Mouse (Mus musculus) intestine, embryonic 14.5 days (tissue): ENCODE data around the gene Fbxw13. TPM values are rescaled to one million over a fixed set of nuclear protein-coding genes. Genes with fewer than 3 reads are reported as not detected.
"Not testable (repeated sequence)": the region's sequence is repeated elsewhere in the genome, so short reads cannot be mapped to it uniquely, and the experiment has no call there.

Experiments
- ATAC-seq: fragments of 200-750 bp; cut with Nextera tagmentation; replicated peaks from 2 replicates; pipeline ENCODE4 v1.8.0; 2017; ENCODE audit warnings: low read depth, moderate number of reproducible peaks, moderate TSS enrichment, moderate library complexity; ENCODE audit not compliant: low FRiP score, low TSS enrichment
- DNase-seq: peaks from one replicate; pipeline ENCODE4 v3.0.0-alpha.2; 2018; ENCODE audit warnings: low spot score
- H3K27ac ChIP-seq: fragments of 300-500 bp; sonication (generic); 2 replicates; pipeline ENCODE4 v1.5.1; 2014; ENCODE audit warnings: low read depth, mild to moderate bottlenecking, control low read depth
- H3K27me3 ChIP-seq: fragments of 300-500 bp; sonication (generic); replicated peaks from 2 replicates; pipeline ENCODE4 v1.6.1; 2014; ENCODE audit warnings: low read length, control low read depth; ENCODE audit not compliant: control insufficient read depth, insufficient read depth
- H3K36me3 ChIP-seq: fragments of 300-500 bp; sonication (generic); 2 replicates; pipeline ENCODE4 v1.6.1; 2014; ENCODE audit warnings: low read length, control low read depth; ENCODE audit not compliant: control insufficient read depth, insufficient read depth
- H3K4me1 ChIP-seq: fragments of 300-500 bp; sonication (generic); replicated peaks from 2 replicates; pipeline ENCODE4 v1.6.1; 2014; ENCODE audit warnings: low read length, control low read depth, mixed read lengths; ENCODE audit not compliant: control insufficient read depth, insufficient read depth
- H3K4me2 ChIP-seq: fragments of 300-500 bp; sonication (generic); 2 replicates; pipeline ENCODE4 v1.6.1; 2014; ENCODE audit warnings: low read length
- H3K4me3 ChIP-seq: fragments of 300-500 bp; sonication (generic); 2 replicates; pipeline ENCODE4 v1.5.1; 2014; ENCODE audit warnings: low read depth, low read length, control low read depth, mixed read lengths
- H3K9ac ChIP-seq: fragments of 300-500 bp; sonication (generic); 2 replicates; pipeline ENCODE4 v1.6.1; 2014; ENCODE audit warnings: mild to moderate bottlenecking, low read length
- H3K9me3 ChIP-seq: fragments of 300-500 bp; sonication (generic); 2 replicates; pipeline ENCODE4 v1.6.1; 2016; ENCODE audit warnings: low read length, control low read depth; ENCODE audit not compliant: control insufficient read depth
- WGBS: fragments of 180-500 bp; shearing (Covaris S2); extraction: QIAGEN DNeasy Blood & Tissue Kit; methylation state at CpG from one replicate; pipeline ENCODE4 v1.1.7; 2014; 5-methylcytosine and 5-hydroxymethylcytosine counted together
- polyA plus RNA-seq: library from polyadenylated mRNA; unstranded; fragments of >200 nt; fragmentation: Nextera tagmentation; extraction: Ambion mirVana; gene quantifications from 2 replicates; pipeline ENCODE4 v1.2.1, GENCODE M21; 2014

The Fbxw13 gene
- polyA plus RNA-seq: not detected in 2 replicates

- H3K27ac ChIP-seq, H3K9ac ChIP-seq, H3K4me3 ChIP-seq, H3K36me3 ChIP-seq, H3K4me1 ChIP-seq, H3K9me3 ChIP-seq, DNase-seq, H3K27me3 ChIP-seq, H3K4me2 ChIP-seq, ATAC-seq: not testable (repeated sequence)
- WGBS: 81% methylated on average over 3 of the region's 3 CpGs
These were observed at the start of gene Fbxw13 for GRCm38 (mm10) chr9:109195875-109196274. Fbxw13 (minus strand) TSS chr9:109195975.

GRCm38 (mm10) chr9:109234654-109235053 is 38.9 kb upstream of the Fbxw13 start, which contains the start of gene Fbxw20:
Fbxw20 (minus strand) TSS chr9:109234754.
- no peak for ATAC-seq
- H3K4me3 ChIP-seq: no peak within 1 kb of the TSS
- H3K4me1 ChIP-seq: no peaks in the 10 kb centered on the region
- H3K9ac ChIP-seq: no peak within 1 kb of the TSS
- 64% methylated on average over 1 of the region's 1 CpGs for WGBS
- H3K27ac ChIP-seq: no peak within 1 kb of the TSS
- H3K9me3 ChIP-seq: no peaks in the 10 kb centered on the region
- no peaks in the 10 kb centered on the region for H3K36me3 ChIP-seq
- H3K4me2 ChIP-seq: no peak within 1 kb of the TSS
- DNase-seq: no peak
- no peaks in the 10 kb centered on the region for H3K27me3 ChIP-seq

- 66% methylated on average over 6 of the region's 6 CpGs for WGBS
- Histone ChIP-seq H3K9ac (no peak overlapping the region), H3K27me3 (no peaks in the 10 kb centered on the region), H3K4me1 (no peaks in the 10 kb centered on the region), H3K36me3 (no peaks in the 10 kb centered on the region), H3K4me2 (no peak overlapping the region), H3K9me3 (no peaks in the 10 kb centered on the region), H3K4me3 (no peak overlapping the region), H3K27ac (no peak overlapping the region)
- ATAC-seq (no peak), DNase-seq (no peak)
These were observed 22.7 kb upstream of the Fbxw13 start for GRCm38 (mm10) chr9:109218449-109218848.

GRCm38 (mm10) chr9:109201347-109201746 is 5.6 kb upstream of the Fbxw13 start:
- not testable (repeated sequence) for H3K4me3 ChIP-seq, H3K4me1 ChIP-seq, H3K9me3 ChIP-seq, H3K27me3 ChIP-seq, H3K36me3 ChIP-seq, ATAC-seq, DNase-seq, H3K9ac ChIP-seq, H3K27ac ChIP-seq, H3K4me2 ChIP-seq
- WGBS: 64% methylated on average over 1 of the region's 1 CpGs

- no peak for DNase-seq
- Histone ChIP-seq H3K4me3 (no peak overlapping the region), H3K9me3 (no peaks in the 10 kb centered on the region), H3K36me3 (no peaks in the 10 kb centered on the region), H3K4me1 (no peaks in the 10 kb centered on the region), H3K9ac (no peak overlapping the region), H3K27ac (no peak overlapping the region), H3K27me3 (no peaks in the 10 kb centered on the region), H3K4me2 (no peak overlapping the region)
- no peak for ATAC-seq
- 87% methylated on average over 1 of the region's 1 CpGs for WGBS
These were observed 4.6 kb upstream of the Fbxw13 start for GRCm38 (mm10) chr9:109200349-109200748.

GRCm38 (mm10) chr9:109199353-109199752 is 3.6 kb upstream of the Fbxw13 start:
- Histone ChIP-seq H3K4me1 (no peaks in the 10 kb centered on the region), H3K9ac (no peak overlapping the region), H3K4me3 (no peak overlapping the region), H3K36me3 (no peaks in the 10 kb centered on the region), H3K4me2 (no peak overlapping the region), H3K27ac (no peak overlapping the region), H3K27me3 (no peaks in the 10 kb centered on the region), H3K9me3 (no peaks in the 10 kb centered on the region)
- DNase-seq (no peak), ATAC-seq (no peak)
- WGBS: 57% methylated on average over 1 of the region's 1 CpGs

GRCm38 (mm10) chr9:109177208-109177607 is 18.6 kb downstream of the Fbxw13 start:
- WGBS: 92% methylated on average over 1 of the region's 1 CpGs
- DNase-seq (no peak), ATAC-seq (no peak)
- no peak overlapping the region for H3K4me3 ChIP-seq
- no peak overlapping the region for H3K4me2 ChIP-seq
- H3K9me3 ChIP-seq: no peaks in the 10 kb centered on the region
- no peaks in the 10 kb centered on the region for H3K27me3 ChIP-seq
- H3K4me1 ChIP-seq: no peaks in the 10 kb centered on the region
- H3K9ac ChIP-seq: no peak overlapping the region
- no peak overlapping the region for H3K27ac ChIP-seq
- H3K36me3 ChIP-seq: no peaks in the 10 kb centered on the region

- Histone ChIP-seq H3K27ac (no peak overlapping the region), H3K4me3 (no peak overlapping the region), H3K9ac (no peak overlapping the region), H3K36me3 (no peaks in the 10 kb centered on the region), H3K9me3 (no peaks in the 10 kb centered on the region), H3K27me3 (no peaks in the 10 kb centered on the region), H3K4me1 (no peaks in the 10 kb centered on the region), H3K4me2 (no peak overlapping the region)
- 92% methylated on average over 1 of the region's 1 CpGs for WGBS
- no peak for DNase-seq
- ATAC-seq: no peak
These were observed 19.5 kb downstream of the Fbxw13 start for GRCm38 (mm10) chr9:109176301-109176700.

GRCm38 (mm10) chr9:109167316-109167715 is 28.5 kb downstream of the Fbxw13 start:
- no peak overlapping the region for H3K27ac ChIP-seq
- no peak for ATAC-seq
- no peaks in the 10 kb centered on the region for H3K36me3 ChIP-seq
- DNase-seq: no peak
- no peak overlapping the region for H3K4me3 ChIP-seq
- H3K4me2 ChIP-seq: no peak overlapping the region
- H3K9me3 ChIP-seq: no peaks in the 10 kb centered on the region
- no peaks in the 10 kb centered on the region for H3K4me1 ChIP-seq
- no peaks in the 10 kb centered on the region for H3K27me3 ChIP-seq
- H3K9ac ChIP-seq: no peak overlapping the region
